Mouse (Mus musculus) embryonic fibroblast, embryonic 13.5 days (primary cell): ENCODE measurements around the gene Selenos.

ENCODE experiments used
- CTCF ChIP-seq: IDR thresholded peaks from 2 replicates; pipeline ENCODE4 v1.5.1; 2011; ENCODE audit warnings: mild to moderate bottlenecking, control low read depth, low read length, moderate library complexity, borderline replicate concordance; ENCODE audit not compliant: insufficient read depth
- POLR2A ChIP-seq: IDR thresholded peaks from 2 replicates; pipeline ENCODE4 v1.6.1; 2011; ENCODE audit warnings: low read depth, mild to moderate bottlenecking, control low read depth, low read length, moderate library complexity

- TF ChIP-seq POLR2A (no peak), CTCF (no peak)
Measured at GRCm38 (mm10) chr7:66106581-66107056, 27.2 kb downstream of the Selenos start.
